Mouse (Mus musculus) c-Kit-positive CD71-negative TER-119-negative erythroid progenitor cells, embryonic 14.5 days (primary cell): ENCODE measurements around the gene Srebf2.

Experiments used
- DNase-seq: peaks from one replicate; pipeline ENCODE4 v3.0.0-alpha.2; 2013; ENCODE audit warnings: low read depth

The Srebf2 gene

GRCm38 (mm10) chr15:82156902-82157301, 9.9 kb downstream of the Srebf2 start:
- DNase-seq = no peak

GRCm38 (mm10) chr15:82158243-82159035, 11.5 kb downstream of the Srebf2 start:
- no peak for DNase-seq

GRCm38 (mm10) chr15:82159471-82159870, 12.5 kb downstream of the Srebf2 start:
- no peak for DNase-seq

GRCm38 (mm10) chr15:82160731-82161640, 14.0 kb downstream of the Srebf2 start:
- no peak for DNase-seq

GRCm38 (mm10) chr15:82161965-82162600, 15.1 kb downstream of the Srebf2 start:
- DNase-seq = no peak

- no peak for DNase-seq
Measured at GRCm38 (mm10) chr15:82163356-82164060, 16.5 kb downstream of the Srebf2 start.

GRCm38 (mm10) chr15:82164061-82164399, 17.0 kb downstream of the Srebf2 start:
- no peak for DNase-seq

GRCm38 (mm10) chr15:82164496-82164895, 17.5 kb downstream of the Srebf2 start:
- DNase-seq = no peak

GRCm38 (mm10) chr15:82165332-82166239, 18.6 kb downstream of the Srebf2 start:
- peak; percentile 85 for DNase-seq

- DNase-seq = no peak
Measured at GRCm38 (mm10) chr15:82166240-82167100, 19.5 kb downstream of the Srebf2 start.

GRCm38 (mm10) chr15:82167201-82168168, 20.5 kb downstream of the Srebf2 start:
- DNase-seq = no peak

- DNase-seq = no peak
Measured at GRCm38 (mm10) chr15:82169671-82170070, 22.7 kb downstream of the Srebf2 start.

GRCm38 (mm10) chr15:82170437-82171377, 23.7 kb downstream of the Srebf2 start:
- DNase-seq = no peak

- no peak for DNase-seq
Measured at GRCm38 (mm10) chr15:82172648-82173047, 25.7 kb downstream of the Srebf2 start.

GRCm38 (mm10) chr15:82175091-82175490, 28.1 kb downstream of the Srebf2 start:
- no peak for DNase-seq

GRCm38 (mm10) chr15:82177743-82178290, 30.8 kb downstream of the Srebf2 start:
- DNase-seq = no peak

- no peak for DNase-seq
Measured at GRCm38 (mm10) chr15:82181131-82181530, 34.1 kb downstream of the Srebf2 start.
